Mouse (Mus musculus) left cerebral cortex, adult 8-10 months (tissue): ENCODE measurements at regions not wholly inside any gene's neighbourhood (a gene's known extent, or its start where the extent isn't known, plus 50 kb on each side); places are given as distances from the start of the nearest gene placed in this dataset.
A peak's percentile ranks its signal among the peaks of the same experiment; 100 is the strongest.

Experiments
- DNase-seq, 2 experiments: peaks; one replicate each; pipeline ENCODE4 v3.0.0; 2022; ENCODE audit warnings: low spot score in 2 of 2

DNA sequence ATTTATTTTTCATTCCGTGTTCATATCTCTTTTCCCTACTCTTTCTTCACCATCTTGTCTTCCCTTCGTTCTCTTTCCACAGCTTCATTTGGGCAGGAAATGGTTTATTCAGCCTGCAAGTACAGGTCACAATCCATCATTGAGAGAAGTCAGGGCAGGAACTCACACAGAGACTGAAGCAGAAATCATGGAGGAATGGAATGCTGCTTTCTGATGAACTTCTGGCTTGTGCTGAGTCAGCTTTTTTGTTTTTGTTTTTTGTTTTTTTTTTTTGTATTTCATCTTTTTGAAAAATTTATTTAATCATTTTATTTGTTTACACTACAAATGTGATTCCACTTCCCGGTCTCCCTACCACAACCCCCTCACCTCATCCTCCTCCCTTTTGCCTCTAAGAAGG is 51.2 kb upstream of the Suclg2 start:
- DNase-seq: no peak

DNA sequence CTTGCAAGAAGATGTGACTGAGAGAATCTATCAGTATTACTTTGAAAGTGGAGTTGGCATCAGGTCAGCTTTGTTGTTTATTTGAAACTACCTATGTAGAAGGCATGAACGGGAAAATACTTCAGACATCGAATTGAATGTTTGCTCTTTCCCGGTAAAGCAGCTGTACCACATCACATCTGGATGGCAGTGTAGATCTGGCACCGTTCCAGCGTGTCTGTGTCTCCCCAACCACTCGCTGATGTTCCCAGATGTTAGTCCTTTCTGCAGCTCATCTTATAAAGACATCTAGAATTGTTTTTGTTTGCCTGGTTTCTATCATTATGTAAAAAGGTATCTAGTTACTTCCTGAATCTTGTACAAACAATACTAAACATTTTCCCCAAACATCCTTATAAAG is 83.1 kb upstream of the Suclg2 start:
- DNase-seq: no peak

DNA sequence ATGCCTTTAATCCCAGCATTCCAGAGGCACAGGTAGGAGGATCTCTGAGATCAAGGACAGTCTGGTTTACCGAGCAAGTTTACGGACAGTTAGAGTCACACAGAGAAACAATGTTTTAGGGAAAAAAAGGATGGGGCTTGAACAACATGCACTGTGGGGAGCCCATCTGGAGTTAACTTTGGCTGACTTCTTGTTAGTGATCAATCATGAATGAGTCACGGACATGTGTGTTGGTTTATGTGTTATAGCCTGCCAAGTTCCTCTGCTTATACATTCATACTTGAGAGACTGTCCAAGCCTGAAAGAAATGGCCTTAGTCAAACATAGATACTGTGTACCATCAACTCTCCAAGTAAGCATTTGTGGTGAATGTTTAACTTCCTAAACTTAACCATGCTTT is 122.9 kb upstream of the Suclg2 start:
- DNase-seq: no peak

DNA sequence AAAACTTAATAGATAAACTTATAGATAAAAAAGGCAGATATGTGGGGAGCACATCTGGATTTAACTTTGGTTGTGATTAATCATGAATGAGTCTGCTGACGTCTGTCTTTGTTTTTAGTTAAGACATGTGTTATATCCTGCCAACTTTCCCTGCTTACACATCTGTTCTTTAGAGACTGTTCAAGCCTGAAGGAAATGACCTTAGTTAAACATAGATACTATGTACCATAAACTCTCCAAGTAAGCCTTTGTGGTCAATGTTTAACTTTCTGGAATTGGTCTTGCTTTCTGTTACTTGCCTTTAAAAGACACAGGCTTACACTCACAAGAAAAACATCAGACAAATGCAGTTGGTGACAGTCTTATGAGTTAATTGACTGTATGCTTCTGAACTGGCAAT is 127.9 kb upstream of the Suclg2 start:
- no peak for DNase-seq

GRCm38 (mm10) chr6:95875463-95875862 is 156.9 kb upstream of the Suclg2 start:
- no peak for DNase-seq

- no peak for DNase-seq
These were observed 157.7 kb upstream of the Suclg2 start for GRCm38 (mm10) chr6:95876320-95876719.

- peak in 1 of 2 experiments; percentile 11 for DNase-seq
These were observed 168.0 kb upstream of the Suclg2 start for GRCm38 (mm10) chr6:95886645-95887044.

DNA sequence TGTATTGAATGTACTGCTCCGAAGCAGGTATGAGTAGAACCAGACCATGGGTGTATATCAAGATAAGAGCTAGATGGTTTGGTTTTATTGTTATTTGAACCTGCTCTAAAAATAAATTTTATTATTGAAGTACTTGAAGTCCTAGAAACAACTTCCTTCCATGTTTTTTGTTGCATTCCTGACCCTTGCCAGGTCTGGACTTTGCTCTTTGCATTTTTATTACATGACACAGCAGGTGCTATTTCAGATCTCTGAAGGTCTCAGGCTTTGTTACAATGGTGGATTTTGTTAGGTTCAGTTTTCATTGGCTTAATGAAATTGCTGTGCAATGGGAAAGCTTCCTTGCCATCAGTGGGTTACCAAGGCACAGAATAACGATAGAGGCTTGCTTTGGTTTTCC is 184.0 kb upstream of the Suclg2 start:
- DNase-seq: no peak

- no peak for DNase-seq
These were observed 185.6 kb upstream of the Suclg2 start for GRCm38 (mm10) chr6:95904085-95904633.

DNA sequence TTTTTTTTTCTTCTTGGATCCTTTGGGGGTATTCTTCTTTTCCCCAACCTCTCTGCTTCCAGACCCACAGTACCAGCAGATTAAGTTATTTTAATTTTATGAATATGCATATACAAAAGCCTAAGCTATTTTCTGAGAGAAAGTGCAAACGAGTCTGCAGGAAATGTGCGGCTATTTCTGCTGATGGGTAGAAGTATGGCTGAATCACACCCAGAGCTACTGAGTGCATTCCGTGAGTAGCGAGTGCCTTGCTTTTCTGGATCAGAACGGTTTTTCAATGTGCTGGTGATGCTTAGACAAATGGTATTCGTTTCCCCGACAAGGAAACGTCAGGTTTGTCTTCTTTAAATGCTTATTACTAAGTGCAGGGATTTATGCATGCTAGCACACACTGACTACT is 186.5 kb upstream of the Suclg2 start:
- peak in 1 of 2 experiments; percentile 11 for DNase-seq

GRCm38 (mm10) chr6:95921737-95922136 is 191.2 kb upstream of the Fam19a1 start:
- no peak for DNase-seq

- DNase-seq: no peak
These were observed 178.4 kb upstream of the Fam19a1 start for GRCm38 (mm10) chr6:95934561-95934960.

GRCm38 (mm10) chr6:95936504-95936903 is 176.4 kb upstream of the Fam19a1 start:
- DNase-seq: no peak

DNA sequence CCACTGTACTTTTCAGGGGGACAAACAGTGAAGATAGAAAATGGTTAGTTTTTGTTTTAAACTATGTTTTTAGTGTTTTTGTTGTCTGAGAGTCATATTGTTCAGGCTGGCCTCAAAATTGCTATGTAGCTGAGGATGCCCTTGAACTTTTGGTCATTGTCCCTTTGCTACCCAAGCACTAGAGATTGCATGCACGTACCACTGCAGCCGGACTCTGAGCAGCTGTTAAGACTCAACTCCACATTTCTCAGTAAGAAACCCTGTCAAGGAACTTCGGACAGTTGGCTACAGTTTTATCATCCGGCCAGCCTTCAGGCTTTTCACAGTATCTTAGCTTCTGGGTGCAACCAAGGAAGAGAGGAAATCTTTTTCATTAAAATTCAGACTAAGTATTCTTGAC is 173.9 kb upstream of the Fam19a1 start:
- DNase-seq: no peak

- DNase-seq: no peak
These were observed 152.2 kb upstream of the Fam19a1 start for GRCm38 (mm10) chr6:95960745-95961144.

DNA sequence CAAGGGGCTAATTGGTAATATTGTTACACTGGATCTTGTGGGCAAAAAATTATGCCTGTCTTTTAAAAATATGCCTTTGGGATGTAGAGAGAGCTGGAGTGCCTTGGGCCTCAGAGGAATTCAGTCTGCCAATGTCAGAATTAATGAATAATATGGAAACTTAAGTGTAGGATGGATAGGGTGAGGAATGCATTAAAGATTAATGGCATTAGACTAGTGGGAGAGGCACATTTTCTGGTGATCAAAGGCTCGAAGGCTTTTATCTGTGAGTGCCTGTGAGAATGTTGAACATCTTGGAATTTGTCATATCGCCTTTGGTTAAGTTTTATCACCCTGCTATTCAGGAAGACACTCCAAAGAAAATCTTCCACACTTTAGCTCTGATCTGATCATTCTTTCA is 146.7 kb upstream of the Fam19a1 start:
- DNase-seq: no peak

GRCm38 (mm10) chr6:95975994-95976393 is 137.0 kb upstream of the Fam19a1 start:
- DNase-seq: no peak

DNA sequence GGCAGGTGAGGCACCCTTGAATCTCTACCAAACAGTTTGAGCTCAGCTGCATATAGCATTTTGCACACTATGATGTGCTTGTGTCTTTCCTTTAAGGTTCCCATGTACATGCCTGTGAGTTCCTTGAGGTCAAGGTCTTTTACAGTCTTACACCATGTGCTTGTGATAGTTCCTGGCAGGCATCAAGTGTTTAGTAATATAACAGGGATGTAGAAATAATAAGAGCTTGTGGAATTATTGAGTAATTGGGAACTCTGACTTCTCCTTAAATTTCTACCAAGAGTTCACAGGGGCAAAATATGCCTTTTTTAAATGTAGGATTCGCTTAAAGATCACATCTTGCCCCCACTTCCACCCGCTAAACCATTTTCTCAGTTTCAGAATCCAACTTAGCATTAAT is 115.9 kb upstream of the Fam19a1 start:
- no peak for DNase-seq

DNA sequence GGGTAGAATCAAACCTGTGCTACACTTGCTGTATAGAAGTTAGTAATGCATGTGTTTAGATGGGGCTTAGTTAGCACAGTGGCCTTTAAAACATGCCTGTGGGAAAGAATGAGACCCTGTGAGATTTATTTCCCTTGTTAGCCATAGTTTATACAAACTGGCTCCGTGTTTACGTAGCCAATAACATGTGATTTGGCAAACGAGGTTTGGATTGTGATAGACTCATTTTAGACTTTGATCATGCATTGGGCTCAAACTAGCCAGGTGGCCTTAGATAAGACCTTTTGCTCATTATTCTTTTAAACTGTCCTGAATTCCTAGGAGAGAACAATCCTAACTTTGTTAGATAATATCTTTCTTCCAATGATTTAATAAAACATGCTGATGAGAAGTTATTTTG is 115.2 kb upstream of the Fam19a1 start:
- no peak for DNase-seq

GRCm38 (mm10) chr6:95999441-95999840 is 113.5 kb upstream of the Fam19a1 start:
- no peak for DNase-seq

GRCm38 (mm10) chr6:96000011-96000476 is 112.9 kb upstream of the Fam19a1 start:
- DNase-seq: peak; percentile 3 to 52

- no peak for DNase-seq
These were observed 101.7 kb upstream of the Fam19a1 start for GRCm38 (mm10) chr6:96011299-96011698.

- no peak for DNase-seq
These were observed 84.8 kb upstream of the Fam19a1 start for GRCm38 (mm10) chr6:96028022-96028704.
